25 mouse cellular contexts compared by ENCODE assay signal in genomic region chrX:53197681-53198080, GRCm38 (mm10). TPM values are rescaled to one million over a fixed set of nuclear protein-coding genes. Genes with fewer than 3 reads are reported as not detected.
"Had no signal": no experiment of that assay in that cellular context is flagged by ENCODE, and none has a peak within 500 bp of the region (broad histone marks: within the 10 kb centered on the region; RNA-seq: fewer than 3 reads in every experiment).

No protein-coding gene starts in this region.

- H3K9me3 ChIP-seq: liver, embryonic 13.5 days had no signal

- H3K9ac ChIP-seq: liver, embryonic 13.5 days had no signal

- H3K4me2 ChIP-seq: liver, embryonic 13.5 days; midbrain, embryonic 11.5 days had no signal

- H3K27ac ChIP-seq: kidney, postnatal 0 days; layer of hippocampus, adult 2 months; left cerebral cortex, adult 2 months; liver, embryonic 13.5 days had no signal

- H3K27me3 ChIP-seq: liver, embryonic 13.5 days had no signal

- H3K4me1 ChIP-seq: liver, embryonic 13.5 days had no signal

- DNase-seq: kidney, postnatal 25 days; layer of hippocampus, postnatal 36 days; liver, embryonic 13.5 days; lung, adult 2 months; lung, postnatal 14 days; lung, postnatal 4 days; midbrain, embryonic 14.5 days; thymus, adult 18-20 months; thymus, postnatal 36 days had no signal

- H3K4me3 ChIP-seq: layer of hippocampus, adult 2 months; left cerebral cortex, adult 2 months; liver, embryonic 13.5 days had no signal

- H3K36me3 ChIP-seq: liver, embryonic 13.5 days had no signal

RNA-seq across cellular contexts. Expression of gene Plac1, which starts 42.2 kb away (rescaled TPM):
- total RNA-seq: layer of hippocampus, adult 2 months; layer of hippocampus, postnatal 10 days; layer of hippocampus, postnatal 36 days; left cerebral cortex, adult 2 months; left cerebral cortex, postnatal 10 days; left cerebral cortex, postnatal 36 days; liver, adult 2 months; megakaryocyte progenitor cell, adult 5-6 weeks; megakaryocyte-erythroid progenitor cell, adult 5-6 weeks; midbrain, postnatal 0 days had no signal
- polyA plus RNA-seq: large intestine, adult 2 months; liver, adult 2 months; lung, adult 2 months; neural tube, embryonic 14.5 days; small intestine, adult 2 months; spleen, adult 2 months; urinary bladder, adult 2 months had no signal
